Mouse (Mus musculus) left cerebral cortex, postnatal 36 days (tissue): ENCODE results near the gene Spaca6. TPM values are rescaled to one million over a fixed set of nuclear protein-coding genes. Genes with fewer than 3 reads are reported as not detected.

Experiments
- DNase-seq, 2 experiments: peaks; one replicate each; pipeline ENCODE4 v3.0.0; 2021 to 2022; ENCODE audit warnings: low spot score in 2 of 2, mixed read lengths in 1 of 2
- intact Hi-C: fragments of 180-260 bp; cut with DNase I; formaldehyde crosslinking; loops from one replicate; pipeline ENCODE4 v1.15.1; 2025
- total RNA-seq, 2 experiments: library from RNA; stranded (reverse); gene quantifications; 2 replicates each; pipeline ENCODE4 v1.2.3; 2021

The Spaca6 gene
- 100 to 1,000 TPM in 1 of 2 experiments, 10 to 100 TPM in 1; 58.7 to 131 TPM for total RNA-seq

- peak; percentile 87 to 89 for DNase-seq
- intact Hi-C loops = loop anchor here (1.0 to 5.0 kb wide), 4 partner anchors 11 to 425 kb away; partner anchors contain the start of genes Lix1 and Lnpep
Measured at GRCm38 (mm10) chr17:17826751-17827657, at the start of gene Spaca6. TSS of gene Spaca6 (plus strand) at chr17:17827158.

GRCm38 (mm10) chr17:17790866-17791630, 35.9 kb upstream of the Spaca6 start:
- no peak for DNase-seq
- intact Hi-C loops = no loop called here

DNA sequence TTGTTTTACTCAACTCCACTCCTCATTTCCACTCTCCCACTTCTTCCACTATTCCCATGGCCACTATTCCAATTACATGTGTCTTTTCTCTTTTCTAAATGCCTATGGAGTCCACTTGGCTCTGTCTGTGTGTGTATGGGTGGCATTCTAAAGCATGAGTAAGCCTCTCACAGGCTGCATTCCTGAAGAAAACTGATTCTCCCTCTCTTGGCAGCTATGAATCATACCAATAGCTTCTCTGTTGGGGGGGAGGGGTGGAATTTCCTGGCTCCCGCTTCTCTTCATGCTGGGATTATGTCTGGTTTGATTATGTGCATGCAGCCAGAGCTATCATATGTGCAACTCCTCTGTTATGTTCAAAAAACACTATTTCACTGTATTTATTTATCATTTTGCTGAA, 34.4 kb upstream of the Spaca6 start:
- intact Hi-C loops = no loop called here
- DNase-seq = peak; percentile 4 to 9

GRCm38 (mm10) chr17:17795527-17795926, 31.4 kb upstream of the Spaca6 start:
- intact Hi-C loops = no loop called here
- DNase-seq = no peak

DNA sequence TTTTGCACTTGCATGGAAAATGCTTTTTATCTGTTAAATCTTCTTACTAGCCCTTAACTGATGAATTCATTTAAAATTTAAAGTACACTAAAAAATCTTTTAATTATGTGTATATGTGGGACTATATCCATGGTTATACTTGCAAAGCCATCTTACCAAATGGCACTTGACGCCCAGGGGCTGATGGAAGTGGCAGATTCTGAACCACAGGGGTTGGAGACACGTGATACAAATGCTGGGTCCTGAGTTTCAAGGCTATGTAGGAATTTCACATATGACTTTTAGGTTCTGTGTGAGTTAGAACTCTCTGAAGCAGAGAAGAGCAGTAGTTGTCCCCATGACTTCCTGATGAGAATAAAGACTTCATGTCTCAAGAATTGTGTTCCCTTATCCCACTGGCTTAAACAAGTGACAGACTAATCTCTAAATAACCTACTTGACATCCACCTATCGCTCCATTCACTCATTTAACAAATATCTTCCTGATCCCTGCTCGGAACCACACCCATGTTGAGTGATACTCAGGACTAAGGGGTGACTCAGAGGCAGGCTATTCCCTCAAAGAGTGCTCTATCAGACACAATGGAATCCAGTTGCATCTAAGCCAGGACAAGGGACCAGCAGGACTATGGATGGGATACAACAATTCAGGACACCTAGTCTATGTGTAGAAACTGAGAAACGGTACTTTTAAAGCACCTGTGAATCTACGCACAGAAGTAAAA, 3.2 kb upstream of the Spaca6 start:
- DNase-seq = no peak
- intact Hi-C loops = no loop called here

DNA sequence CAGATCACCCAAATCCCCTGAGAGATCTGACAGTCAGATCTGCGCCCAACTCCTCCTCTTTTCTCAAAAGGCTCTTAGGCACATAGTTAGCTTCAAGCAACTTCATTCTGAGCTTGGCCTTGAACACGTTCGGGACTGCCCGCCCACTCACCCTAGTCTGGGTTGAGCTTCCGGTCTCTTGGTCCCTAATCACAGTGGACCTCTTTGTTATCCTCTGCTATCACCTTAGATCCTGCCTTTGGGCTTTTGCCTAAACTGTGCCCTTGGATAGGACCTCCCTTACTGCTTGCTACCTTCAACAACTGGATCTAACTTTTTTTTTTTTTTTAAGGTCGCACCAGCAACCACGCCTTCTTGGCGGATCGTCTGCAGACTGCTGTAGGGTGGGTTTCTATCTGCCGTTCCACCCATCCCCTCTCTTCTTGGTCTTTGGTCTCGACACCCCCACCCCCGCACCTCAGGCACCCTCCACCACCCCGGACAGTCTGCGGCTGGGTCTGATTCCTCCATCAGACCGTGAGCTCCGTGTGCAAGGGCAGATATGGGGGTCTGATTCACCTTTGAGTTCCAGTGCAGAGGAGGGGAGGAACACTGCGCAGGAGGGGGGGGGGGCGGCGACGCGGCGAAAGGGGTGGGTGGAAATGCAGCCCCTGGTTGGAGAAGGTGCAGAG, 902 bp upstream of the Spaca6 start:
- DNase-seq = peak in 1 of 2 experiments; percentile 42

GRCm38 (mm10) chr17:17827658-17828190, 766 bp downstream of the Spaca6 start:
- intact Hi-C loops = loop anchor here (2.0 to 5.0 kb wide), 3 partner anchors 60 to 425 kb away; partner anchors contain the start of genes Lix1 and Lnpep
- peak; percentile 60 to 62 for DNase-seq

More for the DNA sequence above, 902 bp upstream of the Spaca6 start:
- intact Hi-C loops = loop anchor here (1.0 to 5.0 kb wide), 4 partner anchors 12 to 424 kb away; partner anchors contain the start of genes Lix1 and Lnpep

DNA sequence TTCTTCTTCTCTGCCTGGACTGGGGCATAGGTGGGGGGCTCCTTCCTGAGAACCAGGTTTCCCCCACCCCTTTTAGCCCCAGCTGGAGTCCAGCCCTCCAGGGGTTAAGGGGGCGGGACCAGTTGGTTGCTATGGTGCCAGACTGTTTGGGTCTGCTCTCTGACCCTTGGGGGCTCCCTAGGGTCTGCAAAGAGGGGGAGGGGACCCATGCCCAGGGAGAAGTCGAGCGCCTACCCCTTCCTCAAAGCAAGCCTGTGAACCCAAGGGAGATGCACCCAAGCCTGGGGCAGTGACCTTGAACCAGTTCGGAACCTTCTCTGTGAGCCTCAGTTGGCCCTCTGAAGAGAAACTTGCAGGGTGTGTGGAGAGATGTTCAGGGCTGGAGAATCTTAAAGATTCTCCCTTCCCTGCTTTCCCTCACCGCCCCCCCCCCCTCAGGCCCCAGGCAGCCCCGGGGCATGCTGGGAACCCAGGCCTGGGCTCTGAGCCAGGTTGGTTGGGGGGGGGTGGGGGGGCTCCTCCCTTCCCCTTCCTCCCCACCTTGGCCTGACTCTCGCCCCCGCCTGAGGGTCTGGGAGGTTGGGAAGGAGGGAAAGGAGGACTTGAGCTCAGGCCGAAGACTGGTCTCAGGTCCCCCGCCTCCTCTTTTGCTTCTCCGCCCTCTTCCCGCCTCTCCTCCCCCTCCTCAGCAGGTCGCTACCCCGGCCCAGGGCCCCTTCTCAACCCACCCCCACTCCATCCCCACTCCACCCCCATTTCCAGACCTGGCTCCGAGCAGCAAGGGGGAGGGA, 1.4 kb downstream of the Spaca6 start:
- peak; percentile 41 to 47 for DNase-seq

GRCm38 (mm10) chr17:17829052-17829785, 2.3 kb downstream of the Spaca6 start:
- DNase-seq = no peak
- intact Hi-C loops = loop anchor here (5.0 kb wide), 2 partner anchors 62 to 427 kb away; partner anchors contain the start of gene Lix1

More for the DNA sequence above, 1.4 kb downstream of the Spaca6 start:
- intact Hi-C loops = loop anchor here (5.0 kb wide), 2 partner anchors 61 to 426 kb away; partner anchors contain the start of gene Lix1

DNA sequence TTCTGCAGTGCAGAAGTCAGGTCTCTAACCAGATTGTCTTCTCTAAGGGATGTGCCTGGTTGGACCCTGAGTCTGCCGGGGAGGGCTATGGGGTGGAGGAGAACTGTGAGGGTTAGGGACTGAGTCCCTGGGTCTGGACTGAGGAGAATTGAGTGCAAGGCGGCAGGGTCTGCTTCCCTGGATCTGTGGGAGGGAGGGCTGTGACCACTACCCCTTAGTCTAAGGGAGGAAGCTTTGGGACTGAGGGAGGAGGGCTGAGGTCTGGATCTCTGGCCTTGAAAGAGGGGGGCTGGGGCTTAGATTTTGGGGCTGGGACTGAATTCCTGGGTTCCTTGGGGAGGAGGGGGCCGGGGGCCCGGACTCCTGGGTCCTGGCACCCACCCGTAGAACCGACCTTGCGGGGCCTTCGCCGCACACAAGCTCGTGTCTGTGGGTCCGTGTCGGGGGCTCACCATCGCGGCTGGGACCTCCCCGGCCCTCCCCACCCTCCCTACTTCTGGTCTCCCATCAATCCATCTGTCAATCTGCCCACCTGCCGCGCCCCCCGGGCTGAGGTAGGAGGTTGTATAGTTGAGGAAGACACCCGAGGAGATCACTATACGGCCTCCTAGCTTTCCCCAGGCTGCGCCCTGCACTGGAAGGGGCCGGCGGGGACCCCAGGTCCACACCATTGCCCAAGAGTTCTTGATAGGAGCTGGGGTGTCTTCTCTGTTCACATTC, 3.0 kb downstream of the Spaca6 start:
- intact Hi-C loops = loop anchor here (5.0 kb wide), 2 partner anchors 63 to 428 kb away; partner anchors contain the start of gene Lix1
- no peak for DNase-seq

- DNase-seq = no peak
- intact Hi-C loops = no loop called here
Measured at GRCm38 (mm10) chr17:17830731-17831130, 3.8 kb downstream of the Spaca6 start.

DNA sequence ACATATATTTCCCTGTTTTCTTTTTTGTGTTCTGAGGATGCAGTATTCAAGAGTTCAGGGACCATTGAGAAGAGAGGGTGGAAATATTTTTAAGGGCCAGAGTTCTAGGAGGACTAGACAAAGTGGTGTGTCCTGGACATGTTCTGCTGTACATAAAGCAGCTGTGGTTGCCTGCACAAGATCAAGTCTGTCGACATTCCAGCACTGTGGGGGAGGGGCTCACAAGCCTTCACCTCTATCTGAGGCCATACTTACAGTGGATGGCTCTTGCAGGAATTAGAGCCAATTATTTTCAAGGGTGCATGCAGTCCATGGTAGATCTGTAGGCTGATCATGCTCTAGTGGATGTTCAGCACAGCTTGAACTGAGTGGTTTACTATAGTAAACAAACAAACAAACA, 7.9 kb downstream of the Spaca6 start:
- intact Hi-C loops = loop anchor here (5.0 kb wide), 1 partner anchor 62 kb away; no protein-coding TSS in a partner anchor
- no peak for DNase-seq

GRCm38 (mm10) chr17:17836101-17836500, 9.1 kb downstream of the Spaca6 start:
- DNase-seq = peak in 1 of 2 experiments; percentile 32
- intact Hi-C loops = loop anchor here (5.0 kb wide), 1 partner anchor 61 kb away; no protein-coding TSS in a partner anchor

- intact Hi-C loops = loop anchor here (5.0 kb wide), 1 partner anchor 60 kb away; no protein-coding TSS in a partner anchor
- peak in 1 of 2 experiments; percentile 33 for DNase-seq
Measured at GRCm38 (mm10) chr17:17837426-17837825, 10.5 kb downstream of the Spaca6 start.

- DNase-seq = peak; percentile 93 to 96
- intact Hi-C loops = loop anchor here (1.0 to 5.0 kb wide), 2 partner anchors 12 to 59 kb away; no protein-coding TSS in a partner anchor
Measured at GRCm38 (mm10) chr17:17837919-17838701, 11.2 kb downstream of the Spaca6 start.
